Mouse (Mus musculus) thymus, postnatal 10 days (tissue): Measurements from ENCODE around the gene Prps1.
"Not testable (repeated sequence)": the region's sequence is repeated elsewhere in the genome, so short reads cannot be mapped to it uniquely, and the experiment has no call there.

Experiments
- DNase-seq, 2 experiments: peaks; one replicate each; pipeline ENCODE4 v3.0.0; 2021; ENCODE audit warnings: low spot score in 2 of 2

Prps1 gene

DNA sequence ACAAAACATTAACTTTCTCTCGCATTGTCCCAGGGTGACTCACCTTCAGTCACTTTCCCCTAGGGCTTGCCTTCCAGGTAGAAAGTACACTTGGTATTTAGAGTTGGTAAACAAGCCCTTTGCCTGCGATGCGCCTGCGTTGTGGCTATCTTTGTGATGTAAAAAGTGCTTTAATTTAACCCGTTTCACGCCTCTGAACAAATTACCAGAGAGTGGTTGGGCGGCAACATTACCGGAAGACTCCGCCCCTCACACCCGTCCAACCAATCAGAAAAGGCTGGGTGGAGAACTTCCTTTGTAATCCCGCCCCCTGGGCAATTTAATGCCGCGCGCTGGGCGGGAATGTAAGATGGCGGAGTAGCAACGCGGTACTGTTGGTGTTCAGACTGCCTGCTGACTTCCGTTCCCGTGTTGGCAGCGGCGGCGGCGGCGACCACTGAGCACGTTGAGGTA, at the start of gene Prps1:
TSS of gene Prps1 (plus strand) at position 335 of the 453 bp plus-strand sequence.
- DNase-seq, result peak; percentile 77 to 88

DNA sequence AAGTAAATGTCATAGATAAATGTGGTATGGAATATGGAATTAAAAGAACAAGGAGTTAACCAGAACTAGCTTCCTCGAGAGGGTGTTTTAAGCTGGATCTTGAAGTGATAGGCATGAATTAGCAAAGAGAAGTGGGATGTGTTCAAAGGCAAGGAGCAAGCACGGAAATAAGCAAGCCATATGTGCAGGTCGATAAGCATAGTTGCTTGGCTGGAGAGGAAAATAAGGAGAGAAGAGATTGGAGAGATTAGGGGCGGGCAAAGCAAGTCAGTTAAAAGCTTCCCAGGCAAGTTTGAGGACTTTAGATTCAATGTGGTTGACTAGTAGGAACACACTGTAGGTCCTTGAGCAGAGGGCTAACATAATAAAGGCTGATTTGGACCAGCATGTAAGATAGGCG, 48.8 kb upstream of the Prps1 start:
- DNase-seq, result no peak

DNA sequence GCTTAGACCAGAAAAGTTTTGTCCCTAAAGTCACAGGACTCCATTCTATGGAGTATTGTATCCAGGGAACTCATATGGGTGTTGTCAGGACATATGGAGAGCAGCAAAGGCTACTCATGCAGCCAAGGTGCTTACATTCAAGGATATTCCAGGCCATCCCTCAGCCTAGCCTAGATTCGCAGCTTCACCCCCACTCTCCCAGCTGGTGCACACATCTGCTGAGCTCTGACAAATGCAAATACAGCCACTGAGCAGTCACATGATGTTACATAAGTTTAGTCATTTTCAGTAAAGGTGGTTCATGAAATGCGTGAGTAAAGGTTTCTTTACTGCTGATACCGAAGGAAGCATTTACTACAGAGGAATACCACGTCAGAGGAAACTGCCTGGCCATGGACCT, 37.9 kb upstream of the Prps1 start:
- DNase-seq, result no peak

DNA sequence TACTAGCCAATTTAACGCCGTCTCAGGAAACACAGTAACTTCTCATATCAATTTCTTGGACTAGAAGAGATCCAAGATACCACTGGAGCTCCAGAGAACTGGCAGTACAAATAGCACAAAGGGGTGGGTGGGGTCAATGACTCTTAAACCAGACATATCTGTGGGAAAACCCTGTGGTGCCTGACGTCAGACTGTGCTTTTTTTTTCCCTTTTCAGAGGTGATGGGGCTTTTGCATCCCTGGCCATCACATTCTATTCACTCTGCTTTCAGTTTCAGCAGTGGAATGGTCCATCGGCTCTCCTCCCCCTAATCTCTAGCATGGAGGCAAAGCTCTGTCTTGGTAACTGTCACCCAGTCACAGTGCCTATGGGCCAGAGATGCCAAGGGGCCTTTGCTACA, 29.3 kb upstream of the Prps1 start:
- no peak for DNase-seq

DNA sequence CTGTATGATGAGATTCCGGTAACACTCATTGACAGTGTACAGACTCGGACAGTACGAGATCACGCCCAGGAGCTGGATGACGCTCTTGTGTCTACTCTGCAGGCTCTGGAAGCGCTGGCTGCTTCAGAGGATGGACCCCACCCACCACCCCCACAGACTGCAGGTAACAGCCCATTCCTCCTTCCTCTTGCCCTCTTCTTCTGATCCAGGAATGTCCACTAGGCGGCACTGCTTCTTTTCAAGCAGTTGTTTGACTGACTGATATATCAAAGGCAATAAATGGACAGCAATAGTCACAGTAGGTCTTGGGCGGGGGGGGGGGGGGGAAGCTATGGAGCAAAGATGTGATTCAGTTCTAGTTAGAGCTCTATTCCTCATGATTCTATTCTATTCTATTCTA, 28.2 kb upstream of the Prps1 start:
- DNase-seq, result peak in 1 of 2 experiments; percentile 14

DNA sequence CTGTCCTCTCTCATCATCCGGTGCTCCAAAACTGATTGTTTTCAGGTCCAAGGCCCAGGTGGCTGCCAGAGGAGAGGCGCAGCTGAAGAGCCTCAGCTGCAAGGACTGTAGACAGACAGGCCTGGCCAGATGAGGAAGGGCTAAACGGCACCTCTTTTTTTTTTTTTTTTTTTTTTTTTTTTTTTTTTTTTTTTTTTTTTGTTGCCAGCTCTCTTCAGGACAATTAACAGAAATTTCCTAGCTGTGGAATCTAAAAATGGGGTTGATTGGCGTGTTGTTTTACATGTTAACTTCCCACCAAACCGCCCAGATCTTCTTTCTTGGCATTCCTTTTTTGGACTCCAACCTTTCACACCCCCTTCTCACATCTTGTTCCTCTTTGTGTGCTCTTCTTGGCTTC, 26.4 kb upstream of the Prps1 start:
- no peak for DNase-seq

DNA sequence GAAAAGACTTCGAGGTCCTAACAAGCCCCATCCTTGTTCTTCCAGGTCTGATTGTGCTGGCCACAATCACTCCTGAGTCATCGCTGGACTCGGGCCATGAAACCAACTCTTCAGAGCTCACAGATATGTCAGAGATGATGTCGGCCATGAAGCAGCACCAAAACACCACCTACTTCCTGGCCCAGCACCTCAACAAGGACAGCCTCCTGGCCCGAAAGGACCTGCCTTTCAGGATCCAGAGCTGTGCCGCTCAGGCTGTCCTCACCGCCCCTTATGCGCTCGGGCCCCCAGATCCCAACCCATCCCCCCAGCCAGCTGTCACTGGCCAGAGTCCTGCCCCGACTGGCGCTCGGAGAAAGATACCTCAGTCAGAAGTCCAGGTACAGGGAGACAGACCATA, 25.9 kb upstream of the Prps1 start:
- no peak for DNase-seq

DNA sequence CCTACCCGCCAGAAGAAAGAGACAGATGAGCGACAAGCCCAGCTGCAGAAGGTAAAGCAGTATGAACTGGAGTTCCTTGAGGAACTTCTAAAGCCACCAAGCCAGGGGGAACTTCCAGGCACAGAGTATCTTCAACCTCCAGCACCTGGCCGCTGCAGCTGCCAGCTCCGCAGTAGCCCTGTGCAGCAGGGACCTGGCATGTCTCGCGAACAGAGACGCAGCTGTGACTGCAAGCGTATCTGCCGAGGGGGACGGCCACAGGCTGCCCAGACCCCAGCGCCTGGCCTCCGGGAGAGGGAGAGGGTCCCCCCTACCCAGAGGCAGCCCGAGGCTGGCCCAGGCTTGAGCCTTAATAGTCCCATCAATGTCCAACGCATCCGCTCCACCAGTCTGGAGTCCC, 24.4 kb upstream of the Prps1 start:
- DNase-seq, result no peak

DNA sequence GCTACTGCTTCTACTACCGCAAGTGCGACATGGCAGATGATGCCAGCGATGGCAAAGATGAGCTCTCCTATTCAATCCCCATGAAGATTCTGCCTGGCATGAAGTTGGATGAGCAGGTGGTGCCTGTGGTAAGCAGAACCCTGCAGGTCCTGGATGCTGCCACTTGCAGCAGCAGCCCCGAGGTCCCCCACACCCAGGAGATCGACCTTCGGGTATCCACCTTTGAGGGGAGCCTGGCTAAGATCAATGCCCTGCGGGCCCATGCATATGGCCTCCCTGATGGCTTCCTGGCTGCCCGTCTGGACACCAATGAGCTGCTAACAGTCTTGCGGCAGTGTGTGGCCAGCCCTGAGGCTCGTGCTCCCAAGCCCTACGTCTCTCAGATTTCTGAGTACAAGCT, 23.6 kb upstream of the Prps1 start:
- DNase-seq, result no peak

DNA sequence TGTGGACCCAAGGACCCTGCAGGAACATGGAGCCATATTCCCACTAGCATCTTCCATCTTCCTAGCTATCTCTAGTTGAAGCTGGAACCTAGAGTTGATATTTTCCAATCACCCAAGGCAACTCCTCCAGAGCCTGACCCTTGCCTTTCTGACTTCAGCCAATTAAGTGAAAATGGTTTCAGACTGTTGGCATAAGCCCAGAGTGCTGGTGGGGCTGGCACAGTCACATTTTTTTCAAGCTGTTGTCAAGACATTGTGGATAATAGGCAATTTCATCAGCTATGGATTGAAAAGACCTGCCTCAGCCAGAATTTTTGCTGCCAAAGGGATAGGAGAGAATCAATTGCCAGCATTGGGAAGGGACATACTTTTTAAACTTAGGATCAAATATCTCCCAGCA, 18.5 kb upstream of the Prps1 start:
- DNase-seq, result no peak

DNA sequence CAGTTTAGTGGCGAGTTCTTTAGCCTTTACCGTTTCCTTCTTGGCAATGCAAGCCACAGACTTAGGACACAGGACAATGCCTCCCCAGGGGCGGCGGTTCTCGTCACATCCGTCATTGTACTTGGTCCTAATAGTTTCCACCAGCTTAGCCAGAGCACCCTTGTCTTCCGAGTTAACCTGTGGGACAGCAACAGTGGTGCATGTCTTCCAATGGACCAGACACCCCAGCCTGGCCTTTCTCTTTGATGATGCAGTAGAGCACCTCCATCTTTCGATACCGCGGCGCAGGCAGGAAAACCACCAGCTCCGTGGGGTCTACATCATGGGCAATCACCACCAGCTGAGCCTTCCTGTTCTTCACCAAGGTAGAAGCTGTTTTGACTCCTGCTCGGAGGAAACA, 10.9 kb upstream of the Prps1 start:
- DNase-seq, result no peak

DNA sequence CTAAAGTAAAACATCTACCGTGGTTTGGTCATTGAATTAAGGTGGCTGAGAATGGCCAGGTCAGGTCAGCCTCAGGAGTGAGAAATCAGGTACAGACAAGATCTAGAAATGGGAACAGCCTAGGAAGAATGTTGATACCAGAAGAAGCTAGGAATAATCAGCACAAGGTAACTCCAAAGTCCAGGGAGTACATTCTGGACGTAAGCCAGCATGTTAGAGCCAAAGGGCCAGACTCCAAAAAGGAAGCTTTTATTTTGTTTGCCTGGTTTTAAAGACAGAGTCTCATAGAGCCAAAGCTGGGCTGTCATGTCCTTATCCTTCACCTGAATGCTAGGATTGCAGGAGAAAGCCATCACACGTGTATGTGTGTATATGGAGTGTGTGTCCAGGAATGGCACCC, 6.3 kb upstream of the Prps1 start:
- no peak for DNase-seq

DNA sequence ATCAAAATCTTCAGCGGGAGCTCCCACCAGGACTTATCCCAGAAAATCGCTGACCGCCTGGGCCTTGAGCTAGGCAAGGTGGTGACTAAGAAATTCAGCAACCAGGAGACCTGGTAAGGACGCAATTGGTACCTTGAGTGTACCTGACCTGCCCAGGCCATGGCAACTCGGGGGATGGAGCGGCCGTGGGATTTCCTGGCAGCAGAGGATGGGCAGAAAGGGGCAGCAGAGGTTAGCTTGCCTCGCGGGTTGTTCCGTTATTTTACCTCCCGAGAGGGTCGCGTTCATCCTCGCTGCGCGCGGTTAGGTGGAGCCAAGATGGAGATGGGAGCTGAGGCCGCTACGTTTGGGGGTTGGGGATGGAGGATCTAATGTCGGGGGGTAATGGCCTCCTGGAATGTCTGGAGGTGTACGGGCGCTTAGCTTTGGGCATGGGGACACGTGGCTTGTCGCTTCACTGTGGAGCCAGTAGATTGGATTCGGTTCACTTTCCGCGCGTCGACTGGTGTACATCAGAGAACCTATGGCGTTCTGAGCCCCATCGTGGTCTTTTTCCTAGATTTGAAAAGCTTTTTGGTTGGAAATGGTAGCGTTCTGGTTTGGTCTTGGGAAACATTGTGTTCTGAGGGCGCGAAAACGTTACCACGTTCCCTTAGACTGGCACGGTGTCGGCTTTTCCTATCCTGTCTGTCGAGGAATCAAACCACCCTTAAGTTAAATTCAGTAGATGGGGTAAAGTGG, 508 bp downstream of the Prps1 start:
- peak in 1 of 2 experiments; percentile 4 for DNase-seq

DNA sequence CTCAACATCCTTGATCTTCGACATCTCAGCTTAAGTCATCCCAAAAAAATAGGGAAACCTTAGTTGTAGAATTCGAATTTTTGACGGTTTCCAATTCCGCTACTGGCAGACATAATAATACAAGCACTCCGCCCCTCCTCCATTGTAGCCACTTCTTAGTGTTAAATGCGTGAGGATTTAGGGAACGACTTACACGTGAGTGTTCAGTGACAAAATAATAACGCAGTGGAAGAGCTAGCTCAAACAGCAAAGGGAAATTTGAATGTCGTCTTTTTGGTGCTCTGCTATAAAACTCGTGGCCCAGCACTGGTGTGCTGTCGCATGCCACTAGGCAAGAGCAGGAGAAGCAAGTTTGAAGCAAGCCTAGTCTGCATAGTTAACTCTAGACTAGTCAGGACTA, 1.1 kb downstream of the Prps1 start:
- no peak for DNase-seq

DNA sequence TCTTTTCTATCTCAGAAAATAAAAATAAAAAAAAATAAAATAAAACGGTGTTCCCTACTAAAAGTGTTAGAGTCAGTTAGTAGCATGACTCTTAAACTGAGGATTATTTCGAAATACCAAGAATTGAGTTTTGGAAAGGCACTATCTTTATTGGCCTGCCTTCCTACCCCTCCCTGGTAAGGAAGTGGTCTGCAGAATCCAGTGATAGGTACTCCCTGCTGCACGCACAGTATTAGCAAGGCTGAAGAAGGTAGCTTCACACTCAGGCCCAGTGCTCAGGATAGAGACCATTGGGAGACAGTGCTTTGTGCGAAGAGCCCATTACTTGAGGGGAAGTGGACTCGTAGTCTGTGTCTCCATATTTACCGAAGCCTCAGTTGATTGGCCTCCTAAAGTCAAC, 21.8 kb downstream of the Prps1 start:
- DNase-seq, result no peak

DNA sequence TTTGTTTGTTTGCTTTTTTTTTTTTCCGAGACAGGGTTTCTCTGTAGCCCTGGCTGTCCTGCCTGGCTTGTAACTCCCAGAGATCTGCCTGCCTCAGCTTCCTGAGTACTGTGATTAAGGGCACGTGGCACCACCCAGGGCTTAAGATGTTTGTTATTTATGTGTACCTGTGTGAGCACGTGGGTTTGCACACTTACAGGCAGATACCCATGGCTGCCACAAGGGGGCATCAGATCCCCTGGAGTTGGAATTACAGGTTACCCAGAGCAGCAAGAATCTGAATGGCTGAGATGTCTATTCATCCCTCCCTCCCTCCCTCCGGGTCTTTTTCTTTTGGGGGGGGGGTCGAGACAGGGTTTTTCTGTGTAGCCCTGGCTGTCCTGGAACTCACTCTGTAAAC, 22.8 kb downstream of the Prps1 start:
- DNase-seq, result peak; percentile 27 to 45

DNA sequence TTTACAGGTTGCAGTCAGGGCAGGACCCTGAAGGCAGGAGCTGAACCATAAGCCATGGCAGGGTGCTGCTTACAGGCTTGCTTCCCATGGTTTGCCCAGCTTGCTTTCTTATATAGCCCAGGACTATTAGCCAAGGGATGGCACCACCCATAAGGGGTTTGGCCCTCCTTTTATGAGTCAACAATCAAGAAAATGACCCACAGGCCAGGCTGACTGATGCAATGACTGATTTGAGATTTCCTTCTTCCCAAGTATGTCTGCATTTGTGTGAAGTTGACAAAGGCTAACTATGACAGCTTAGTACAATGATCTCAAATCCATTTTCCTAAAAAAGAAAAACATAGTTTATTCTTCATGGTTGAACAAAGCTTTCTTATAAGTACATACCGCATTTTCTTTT, 32.8 kb downstream of the Prps1 start:
- DNase-seq, result no peak

DNA sequence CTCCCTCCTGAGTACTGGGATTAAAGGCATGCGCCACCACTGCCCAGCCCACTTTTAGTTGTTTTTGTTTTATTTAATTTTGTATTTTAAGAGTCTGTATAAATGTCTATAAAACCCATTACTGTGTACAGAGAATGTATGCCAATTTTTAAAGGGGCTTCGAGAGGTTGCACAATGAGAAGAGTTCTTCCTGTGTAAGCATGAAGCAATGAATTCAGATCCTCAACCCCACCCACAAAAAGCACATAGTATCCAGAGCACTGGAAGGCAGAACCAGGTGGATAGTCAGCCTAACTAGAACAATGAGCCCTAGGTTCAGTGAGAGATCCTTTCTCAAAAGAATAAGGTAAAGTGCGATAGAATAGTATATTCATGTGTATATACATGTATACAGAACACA, 33.8 kb downstream of the Prps1 start:
- DNase-seq, result no peak

DNA sequence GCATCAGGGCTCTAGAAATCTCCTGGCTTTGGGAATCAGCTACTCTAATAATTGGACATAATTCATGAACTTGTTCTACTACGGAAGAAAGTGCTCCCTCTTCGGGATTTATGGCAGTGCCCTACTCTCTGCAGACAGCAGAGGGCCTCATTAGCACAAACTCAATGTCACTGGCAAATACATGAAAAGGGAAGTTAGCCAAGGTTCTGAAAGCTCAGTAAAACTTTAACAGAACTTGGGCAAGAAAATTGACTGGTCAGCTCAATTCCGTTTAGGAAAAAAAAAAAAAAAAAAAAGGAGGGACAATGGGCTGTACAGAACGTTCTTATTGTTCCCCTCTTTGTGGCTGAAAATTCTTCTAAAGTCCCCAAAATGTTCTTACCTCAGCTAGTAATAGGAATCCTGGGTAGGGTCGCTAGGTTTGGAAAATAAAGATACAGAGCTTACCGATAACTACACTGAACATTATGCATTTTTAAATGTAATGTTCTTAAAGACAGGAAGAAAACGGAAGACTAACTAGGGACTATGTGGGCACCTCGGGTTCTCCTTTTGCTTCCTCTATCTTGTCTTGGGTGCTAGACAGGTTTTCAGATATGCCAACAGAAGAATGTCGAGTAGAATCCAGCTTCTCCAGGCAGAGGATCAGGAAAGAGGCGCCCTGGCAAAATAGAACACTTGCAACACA, 35.6 kb downstream of the Prps1 start:
- peak in 1 of 2 experiments; percentile 27 for DNase-seq

DNA sequence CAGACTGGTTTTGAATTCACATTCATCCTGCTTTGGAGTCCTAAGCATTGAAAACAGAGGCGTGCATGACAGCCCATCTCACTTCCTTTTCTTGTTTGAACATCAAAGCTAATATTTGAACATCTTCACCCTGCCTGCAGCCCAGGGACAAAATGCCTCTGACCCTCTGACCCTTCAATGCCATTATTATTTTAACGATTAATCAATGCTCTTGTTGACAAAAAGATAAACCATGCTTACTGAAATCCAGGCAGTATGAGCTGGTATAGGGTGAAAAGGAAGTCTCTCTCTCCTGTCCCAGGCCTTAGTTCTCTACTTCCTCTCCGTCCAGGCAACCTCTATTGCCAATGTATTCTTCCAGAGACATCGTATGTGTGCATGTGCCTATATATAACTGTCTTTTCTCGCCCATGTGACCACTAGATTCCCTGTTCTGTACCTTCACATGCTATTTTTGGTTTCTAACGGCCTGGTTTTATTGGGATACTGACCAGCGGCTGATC, 37.2 kb downstream of the Prps1 start:
- no peak for DNase-seq

DNA sequence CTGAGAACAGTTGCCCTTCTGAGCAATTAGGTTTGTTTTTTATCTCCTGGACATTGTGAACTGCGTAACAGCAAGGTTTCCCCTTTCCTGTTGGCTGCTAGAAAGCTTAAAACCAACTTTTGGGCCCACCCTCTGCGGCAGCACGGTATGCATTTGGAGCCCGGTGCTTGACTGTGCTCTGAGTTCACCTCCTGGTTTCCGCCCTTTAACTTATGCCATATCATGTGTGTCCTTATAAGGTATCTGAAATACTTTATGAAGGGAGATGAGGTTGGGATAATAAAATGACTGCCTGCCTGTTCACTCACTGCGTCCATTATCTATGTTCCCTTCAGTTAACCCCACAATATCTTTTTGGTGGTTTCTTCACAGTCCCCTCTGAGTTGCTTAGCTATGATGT, 37.8 kb downstream of the Prps1 start:
- DNase-seq, result no peak

DNA sequence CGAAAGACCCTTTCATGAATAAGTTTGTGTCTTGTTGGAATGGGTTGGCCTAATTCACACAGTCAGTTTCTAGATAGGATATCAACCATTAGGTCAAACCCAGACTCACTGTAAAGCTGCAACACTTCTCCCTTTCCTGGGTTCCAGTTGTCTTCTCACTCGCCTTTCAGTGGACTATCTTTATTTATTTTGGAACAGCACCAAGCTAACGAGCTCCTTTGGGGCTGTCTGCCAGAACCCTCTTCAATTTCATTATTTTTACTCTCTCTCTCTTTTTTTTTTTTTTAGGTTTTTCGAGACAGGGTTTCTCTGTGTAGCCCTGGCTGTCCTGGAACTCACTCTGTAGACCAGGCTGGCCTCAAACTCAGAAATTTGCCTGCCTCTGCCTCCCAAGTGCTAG, 42.0 kb downstream of the Prps1 start:
- not testable (repeated sequence) for DNase-seq

DNA sequence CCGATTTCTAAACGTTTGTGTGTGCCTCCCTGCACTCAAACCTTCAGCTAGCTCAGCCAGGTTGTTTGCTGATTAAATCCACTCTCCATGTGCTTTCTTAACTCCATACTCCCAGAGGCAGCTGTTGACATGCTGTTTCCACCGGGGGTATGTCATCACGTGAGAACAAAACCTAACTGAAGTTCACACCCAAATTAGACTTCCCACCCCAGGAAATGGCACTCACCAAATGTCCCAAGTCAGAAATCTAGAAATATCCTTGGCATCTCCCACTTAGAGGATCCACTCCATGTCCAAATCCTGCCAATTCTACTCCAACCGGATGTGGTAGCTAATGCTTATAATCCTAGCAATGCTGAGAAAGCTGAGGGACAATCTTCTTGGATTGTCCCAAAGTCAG, 43.9 kb downstream of the Prps1 start:
- no peak for DNase-seq
